Mouse (Mus musculus) heart, embryonic 12.5 days (tissue): ENCODE data around the gene C2cd2. TPM values are rescaled to one million over a fixed set of nuclear protein-coding genes. Genes with fewer than 3 reads are reported as not detected.
A peak's percentile ranks its signal among the peaks of the same experiment; 100 is the strongest.

Source experiments
- ATAC-seq: fragments of 200-750 bp; cut with Nextera tagmentation; 2 replicates; pipeline ENCODE4 v1.8.0; 2017; ENCODE audit warnings: moderate TSS enrichment, moderate library complexity; ENCODE audit not compliant: insufficient number of reproducible peaks, low FRiP score
- H3K27ac ChIP-seq: fragments of 300-500 bp; sonication (generic); 2 replicates; pipeline ENCODE4 v1.5.1; 2016; ENCODE audit warnings: mild to moderate bottlenecking, moderate library complexity; ENCODE audit not compliant: poor library complexity, severe bottlenecking
- H3K27me3 ChIP-seq: fragments of 300-500 bp; sonication (generic); replicated peaks from 2 replicates; pipeline ENCODE4 v1.6.1; 2016; ENCODE audit warnings: mild to moderate bottlenecking, moderate library complexity
- H3K36me3 ChIP-seq: fragments of 300-500 bp; sonication (generic); 2 replicates; pipeline ENCODE4 v1.6.1; 2016; ENCODE audit warnings: mild to moderate bottlenecking, moderate library complexity
- H3K4me1 ChIP-seq: fragments of 300-500 bp; sonication (generic); replicated peaks from 2 replicates; pipeline ENCODE4 v1.6.1; 2016; ENCODE audit warnings: mild to moderate bottlenecking
- H3K4me2 ChIP-seq: fragments of 300-500 bp; sonication (generic); 2 replicates; pipeline ENCODE4 v1.6.1; 2016; ENCODE audit warnings: mild to moderate bottlenecking, moderate library complexity
- H3K4me3 ChIP-seq: fragments of 300-500 bp; sonication (generic); 2 replicates; pipeline ENCODE4 v1.5.1; 2016; ENCODE audit warnings: mild to moderate bottlenecking
- H3K9ac ChIP-seq: fragments of 300-500 bp; sonication (generic); 2 replicates; pipeline ENCODE4 v1.6.1; 2016; ENCODE audit warnings: mild to moderate bottlenecking, moderate library complexity
- H3K9me3 ChIP-seq: fragments of 300-500 bp; sonication (generic); replicated peaks from 2 replicates; pipeline ENCODE4 v1.6.1; 2016; ENCODE audit warnings: mild to moderate bottlenecking, moderate library complexity
- WGBS: fragments of 180-500 bp; shearing (Covaris S2); methylation state at CpG from one replicate; pipeline ENCODE4 v1.1.7; 2016; 5-methylcytosine and 5-hydroxymethylcytosine counted together
- polyA plus RNA-seq: library from polyadenylated mRNA; unstranded; fragments of >200 nt; fragmentation: Nextera tagmentation; extraction: Ambion mirVana; gene quantifications from 2 replicates; pipeline ENCODE4 v1.2.1, GENCODE M21; 2016

The C2cd2 gene
- polyA plus RNA-seq, 1 experiment from 2014 or later, result 19.3 TPM

DNA sequence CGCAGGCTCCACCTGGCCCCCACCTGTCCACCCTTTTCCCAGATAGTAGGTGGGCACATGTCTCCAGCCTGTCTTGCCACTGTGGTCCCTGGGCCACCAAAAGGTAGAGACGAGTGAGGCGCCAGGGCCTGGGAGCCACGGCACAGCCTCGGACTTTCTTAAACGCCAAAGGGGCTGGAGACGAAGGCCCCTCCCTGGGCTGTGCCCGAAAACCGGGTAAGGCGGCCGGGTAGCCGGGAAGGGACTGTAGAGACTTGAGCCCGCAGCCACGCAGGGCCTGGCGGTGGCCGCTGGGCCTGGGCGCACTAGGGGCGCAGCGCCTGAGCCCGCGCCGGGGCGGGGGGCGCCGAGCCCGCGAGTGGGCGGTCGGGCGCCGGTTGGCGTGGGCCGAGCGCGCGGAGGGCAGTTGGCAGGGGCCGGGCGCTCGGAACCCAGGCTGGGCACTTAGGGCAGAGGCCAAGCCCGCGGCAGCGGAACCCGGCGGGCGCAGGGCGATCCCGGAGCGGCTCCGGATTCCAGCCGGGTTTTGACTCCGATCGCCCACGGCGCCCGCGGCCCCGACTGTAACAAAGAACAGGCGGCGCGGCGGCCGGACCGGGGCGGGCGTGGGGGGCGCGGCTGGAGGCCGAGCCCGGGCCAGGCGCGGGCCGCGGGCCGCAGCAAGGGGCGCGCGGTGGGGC lies 111.2 kb downstream of the C2cd2 start:
- Histone ChIP-seq H3K4me2 (peak overlapping the region; percentile 75), H3K27ac (peak overlapping the region; percentile 99), H3K27me3 (no peaks in the 10 kb centered on the region), H3K4me1 (peaks cover 25% of the 10 kb centered on the region), H3K4me3 (peak overlapping the region; percentile 75), H3K9ac (peak overlapping the region; percentile 95), H3K9me3 (no peaks in the 10 kb centered on the region), H3K36me3 (peaks cover 1% of the 10 kb centered on the region)
- peak; percentile 90 for ATAC-seq
- under 1% methylated on average over 73 of the region's 77 CpGs for WGBS

DNA sequence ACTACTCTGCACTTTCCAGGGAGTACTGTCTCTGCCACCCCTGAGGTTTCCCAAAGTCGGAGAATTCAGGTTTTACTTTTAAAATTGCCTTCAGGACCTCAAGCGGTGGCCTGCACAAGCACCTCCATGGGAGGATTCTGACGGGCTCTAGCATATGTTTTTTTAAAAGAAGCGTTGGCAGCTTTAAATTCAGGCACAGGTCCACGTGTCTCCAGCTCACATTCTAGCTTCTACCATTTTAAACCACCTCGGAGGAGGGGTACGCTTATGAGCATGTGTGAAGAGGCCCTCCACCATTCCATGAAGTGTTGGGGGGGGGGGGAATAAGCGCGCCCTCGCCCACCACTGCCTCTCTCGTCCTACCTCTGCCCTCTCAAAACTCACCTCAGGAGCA lies 111.7 kb downstream of the C2cd2 start:
- Histone ChIP-seq H3K4me1 (peaks cover 29% of the 10 kb centered on the region), H3K9ac (peak overlapping the region; percentile 95), H3K36me3 (peaks cover 7% of the 10 kb centered on the region), H3K27ac (peak overlapping the region; percentile 99), H3K4me2 (peak overlapping the region; percentile 75), H3K9me3 (no peaks in the 10 kb centered on the region), H3K4me3 (peak overlapping the region; percentile 75), H3K27me3 (no peaks in the 10 kb centered on the region)
- whole genome bisulfite sequencing, result 2% methylated on average over 11 of the region's 11 CpGs
- no peak; the same call in none of the 2 replicates for ATAC-seq

DNA sequence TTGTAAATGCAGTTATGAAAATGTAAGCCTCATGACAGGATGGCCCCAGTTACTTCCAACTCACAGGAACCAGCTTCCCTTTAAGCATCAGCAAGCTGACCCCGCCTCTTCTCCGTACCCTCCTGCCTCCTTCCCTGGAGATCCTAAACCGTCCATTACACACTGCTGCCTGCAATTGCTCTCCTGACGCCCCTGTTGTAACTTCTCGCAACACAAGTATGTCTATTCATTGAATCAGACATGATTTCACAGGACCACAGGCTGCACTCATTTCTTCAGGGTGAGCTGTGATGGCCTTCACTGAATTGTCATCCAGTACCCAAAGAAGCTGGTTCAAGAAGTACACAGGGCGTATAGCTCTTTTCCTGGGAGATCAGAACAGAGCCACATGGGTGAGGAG lies 113.6 kb downstream of the C2cd2 start:
- H3K4me1 ChIP-seq, result peaks cover 41% of the 10 kb centered on the region
- H3K27me3 ChIP-seq, result no peaks in the 10 kb centered on the region
- no peak overlapping the region for H3K9ac ChIP-seq
- H3K36me3 ChIP-seq, result peaks cover 9% of the 10 kb centered on the region
- no peaks in the 10 kb centered on the region for H3K9me3 ChIP-seq
- H3K4me2 ChIP-seq, result no peak overlapping the region
- no peak overlapping the region for H3K27ac ChIP-seq
- H3K4me3 ChIP-seq, result no peak overlapping the region
- no peak for ATAC-seq
- 75% methylated on average over 6 of the region's 6 CpGs for WGBS

DNA sequence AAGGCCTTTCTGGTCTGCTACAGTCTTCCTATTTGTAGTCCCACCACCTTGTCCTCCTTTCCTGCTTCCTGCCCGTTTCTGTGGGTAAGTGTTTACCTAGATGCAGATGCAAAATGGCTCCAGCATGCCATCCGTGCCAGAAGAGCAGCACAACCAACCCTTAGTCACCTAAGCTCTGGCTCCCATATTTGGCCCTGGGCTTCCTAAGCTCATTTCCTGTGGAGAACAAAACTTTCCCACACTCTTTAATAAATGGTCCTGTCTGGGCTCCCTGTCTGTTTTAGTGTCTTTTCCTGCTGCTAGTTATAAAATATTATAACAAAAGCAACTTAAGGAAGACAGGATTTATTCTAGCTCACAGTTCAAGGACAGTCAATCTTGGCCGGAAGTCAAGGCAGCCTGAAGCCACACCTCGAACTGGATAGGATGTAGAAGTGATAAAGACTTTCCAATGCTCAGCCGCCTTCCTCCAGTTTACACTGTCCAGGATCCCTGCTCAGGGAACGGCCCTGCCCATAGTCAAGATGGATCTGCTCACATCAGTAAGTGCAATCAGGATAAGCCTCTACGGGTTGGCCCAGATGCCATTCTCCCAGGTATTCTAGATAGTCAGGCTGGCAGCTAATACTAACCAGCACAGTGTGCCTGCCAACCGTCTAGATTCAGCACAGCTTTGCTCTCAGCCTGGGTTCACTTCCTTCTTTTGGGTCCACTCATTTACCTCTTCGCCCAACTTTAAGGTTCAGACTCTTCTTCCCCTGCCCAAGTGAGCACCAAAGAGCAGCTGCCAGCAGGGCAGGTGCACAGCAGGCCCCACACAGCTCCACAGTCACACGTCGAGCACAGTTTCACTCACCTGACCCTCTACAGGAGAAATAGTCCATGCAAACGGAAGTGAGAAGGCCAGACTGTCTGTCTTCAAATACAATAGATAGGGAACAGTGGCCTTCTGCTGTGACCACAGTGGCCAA lies 117.1 kb downstream of the C2cd2 start:
- WGBS, result 62% methylated on average over 12 of the region's 12 CpGs
- H3K36me3 ChIP-seq, result peaks cover 14% of the 10 kb centered on the region
- no peaks in the 10 kb centered on the region for H3K9me3 ChIP-seq
- no peak overlapping the region for H3K4me2 ChIP-seq
- H3K27ac ChIP-seq, result peak overlapping the region; percentile 5
- peak; percentile 60; the same call in 1 of the 2 replicates for ATAC-seq
- H3K4me3 ChIP-seq, result no peak overlapping the region
- no peaks in the 10 kb centered on the region for H3K27me3 ChIP-seq
- H3K4me1 ChIP-seq, result peaks cover 36% of the 10 kb centered on the region
- H3K9ac ChIP-seq, result no peak overlapping the region

DNA sequence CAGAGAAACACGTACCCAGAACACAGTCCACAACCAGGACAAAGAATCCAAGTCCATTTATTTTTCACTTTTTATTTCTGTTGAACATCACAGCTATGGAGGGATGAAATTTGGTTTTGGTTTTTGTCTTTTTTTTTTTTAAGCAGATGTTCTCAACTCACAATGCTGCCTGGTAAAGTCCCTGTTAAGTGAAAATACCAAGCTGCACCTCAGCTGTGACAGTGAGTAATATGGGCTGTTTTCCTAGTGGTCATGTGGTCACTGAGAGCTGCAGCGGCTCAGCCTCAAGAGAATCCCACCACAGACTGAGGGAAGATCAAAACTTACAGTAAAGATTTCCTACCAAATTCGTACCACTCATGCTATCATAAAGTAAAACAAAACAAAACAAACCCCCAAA lies 130.2 kb downstream of the C2cd2 start:
- no peak overlapping the region for H3K4me3 ChIP-seq
- H3K9ac ChIP-seq, result no peak overlapping the region
- no peak overlapping the region for H3K27ac ChIP-seq
- H3K4me1 ChIP-seq, result no peaks in the 10 kb centered on the region
- H3K27me3 ChIP-seq, result no peaks in the 10 kb centered on the region
- 85% methylated on average over 3 of the region's 3 CpGs for WGBS
- no peak overlapping the region for H3K4me2 ChIP-seq
- H3K36me3 ChIP-seq, result peaks cover 86% of the 10 kb centered on the region
- no peak for ATAC-seq
- H3K9me3 ChIP-seq, result no peaks in the 10 kb centered on the region

DNA sequence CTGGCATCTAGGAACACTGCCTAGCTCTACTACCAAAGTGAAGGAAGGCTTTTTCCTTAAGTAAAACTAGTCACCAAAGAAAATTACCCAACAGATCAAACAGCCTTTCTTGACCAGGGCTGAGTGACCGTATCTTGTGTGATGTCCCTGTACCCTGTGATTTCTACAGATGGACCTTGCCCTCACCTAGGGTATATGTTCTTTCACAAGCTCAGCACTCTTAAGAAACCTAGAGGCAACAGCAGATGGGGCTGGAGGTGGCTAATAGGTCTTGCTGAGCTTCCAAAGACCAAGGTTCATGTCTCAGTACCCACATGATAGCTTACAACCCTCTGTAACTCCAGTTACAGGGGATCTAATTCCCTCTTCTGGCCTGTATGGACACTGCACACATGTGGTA lies 134.2 kb downstream of the C2cd2 start:
- ATAC-seq, result no peak
- Histone ChIP-seq H3K27me3 (no peaks in the 10 kb centered on the region), H3K4me3 (no peak overlapping the region), H3K9ac (no peak overlapping the region), H3K36me3 (peaks cover 59% of the 10 kb centered on the region), H3K4me1 (no peaks in the 10 kb centered on the region), H3K9me3 (no peaks in the 10 kb centered on the region), H3K27ac (no peak overlapping the region), H3K4me2 (no peak overlapping the region)
- WGBS, result 94% methylated on average over 1 of the region's 1 CpGs

DNA sequence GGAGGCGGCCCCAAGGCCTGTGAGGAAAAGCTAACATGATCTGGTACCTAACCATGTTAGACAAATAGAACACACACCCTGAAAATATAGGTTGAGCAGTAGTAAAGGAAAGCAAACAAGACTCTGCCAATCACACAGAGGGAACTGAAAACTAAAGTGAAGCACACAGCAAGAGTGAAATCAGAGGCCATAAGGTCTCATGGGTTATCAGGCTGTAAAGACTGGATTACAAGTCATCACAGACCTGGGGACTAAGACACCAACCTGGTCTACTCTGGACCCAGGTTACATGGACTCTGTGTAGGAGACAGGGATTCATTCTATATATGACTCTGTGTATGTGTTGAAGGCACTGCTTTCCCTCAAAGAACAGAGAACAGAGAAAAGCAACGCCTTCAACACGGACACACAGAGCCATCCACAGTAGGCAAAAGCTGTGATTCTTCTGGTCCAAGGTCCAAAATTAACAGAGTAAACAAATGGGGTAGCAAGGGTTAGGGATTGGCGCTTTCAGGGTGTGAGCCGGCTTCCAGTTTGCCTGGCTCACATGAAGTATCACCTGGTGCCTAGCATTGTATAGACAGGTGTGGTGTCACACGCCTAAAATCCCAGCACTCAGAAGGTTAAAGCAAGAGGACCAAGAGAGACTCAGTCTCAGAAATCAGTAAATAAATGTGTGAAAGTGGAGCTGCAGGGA lies 138.9 kb downstream of the C2cd2 start:
- Histone ChIP-seq H3K9me3 (no peaks in the 10 kb centered on the region), H3K4me2 (no peak overlapping the region), H3K27me3 (no peaks in the 10 kb centered on the region), H3K27ac (no peak overlapping the region), H3K9ac (no peak overlapping the region), H3K36me3 (peaks cover 62% of the 10 kb centered on the region), H3K4me1 (no peaks in the 10 kb centered on the region), H3K4me3 (no peak overlapping the region)
- no peak for ATAC-seq
- 88% methylated on average over 6 of the region's 6 CpGs for WGBS

DNA sequence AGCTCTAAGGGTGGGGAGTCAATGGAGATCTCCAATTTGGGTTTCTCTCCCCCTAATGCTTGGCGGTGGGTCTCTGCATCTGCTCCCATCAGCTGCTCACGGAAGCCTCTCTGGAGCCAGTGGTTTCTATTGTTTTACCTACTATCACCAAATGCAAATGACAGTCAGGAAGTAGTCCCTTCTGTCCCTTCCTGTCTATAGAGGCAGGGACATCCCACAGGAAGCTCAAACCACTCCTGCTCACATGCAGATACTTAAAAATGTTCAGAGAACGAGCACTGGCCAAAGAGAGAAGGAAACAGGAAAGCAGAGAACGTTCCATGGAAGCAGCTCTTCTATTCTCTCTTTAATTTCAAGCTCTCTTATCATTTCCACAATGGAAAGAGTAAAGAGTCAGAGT lies 142.9 kb downstream of the C2cd2 start:
- Histone ChIP-seq H3K36me3 (peaks cover 76% of the 10 kb centered on the region), H3K4me2 (no peak overlapping the region), H3K4me1 (no peaks in the 10 kb centered on the region), H3K9ac (no peak overlapping the region), H3K4me3 (no peak overlapping the region), H3K27ac (peak overlapping the region; percentile 34; the same call in 1 of the 2 replicates), H3K9me3 (no peaks in the 10 kb centered on the region), H3K27me3 (no peaks in the 10 kb centered on the region)
- WGBS, result 54% methylated on average over 4 of the region's 4 CpGs
- peak; percentile 45; the same call in 1 of the 2 replicates for ATAC-seq

DNA sequence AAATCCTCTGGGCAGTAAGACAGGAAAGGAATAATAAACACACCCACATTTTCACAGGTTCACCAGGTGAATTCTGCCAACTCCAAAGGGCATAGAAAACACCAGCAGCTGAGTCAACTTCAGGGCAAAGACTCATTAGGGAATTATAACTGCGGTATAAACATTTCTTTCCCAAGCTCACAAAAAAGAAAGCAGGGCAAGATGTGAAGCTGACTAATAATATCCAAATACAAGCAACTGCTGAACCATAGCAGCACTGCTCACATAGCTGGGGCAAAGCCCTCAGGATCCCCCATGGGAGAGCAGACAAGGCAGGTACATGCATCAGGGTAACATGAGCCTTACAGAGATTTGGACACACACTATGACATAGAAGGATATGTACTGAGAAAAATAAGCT lies 145.0 kb downstream of the C2cd2 start:
- Histone ChIP-seq H3K27me3 (no peaks in the 10 kb centered on the region), H3K4me1 (no peaks in the 10 kb centered on the region), H3K27ac (no peak overlapping the region), H3K36me3 (peaks cover 90% of the 10 kb centered on the region), H3K4me2 (no peak overlapping the region), H3K4me3 (no peak overlapping the region), H3K9me3 (no peaks in the 10 kb centered on the region), H3K9ac (no peak overlapping the region)
- no peak for ATAC-seq
- WGBS, result 88% methylated on average over 1 of the region's 1 CpGs

DNA sequence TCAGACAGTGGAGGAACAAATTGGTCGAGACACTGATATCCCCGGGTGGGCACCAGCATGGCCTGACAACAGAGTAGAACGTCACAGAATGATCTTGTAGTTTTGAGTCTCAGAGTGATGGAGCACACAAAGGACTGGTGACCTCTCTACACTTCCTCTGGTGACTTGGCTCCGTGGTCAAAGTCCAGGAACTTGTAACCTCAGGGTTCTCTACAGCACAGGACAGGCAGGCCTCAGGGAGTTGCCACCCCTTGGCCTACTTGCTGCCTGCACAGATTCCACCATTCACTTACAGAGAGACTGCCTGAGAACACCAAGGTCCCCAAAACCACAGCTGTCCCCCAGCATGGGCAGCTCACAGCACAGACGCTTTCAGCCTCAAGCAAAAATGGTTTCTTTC lies 147.1 kb downstream of the C2cd2 start:
- ATAC-seq, result no peak
- no peaks in the 10 kb centered on the region for H3K4me1 ChIP-seq
- H3K4me3 ChIP-seq, result no peak overlapping the region
- no peak overlapping the region for H3K9ac ChIP-seq
- peaks cover 95% of the 10 kb centered on the region for H3K36me3 ChIP-seq
- no peaks in the 10 kb centered on the region for H3K9me3 ChIP-seq
- H3K4me2 ChIP-seq, result no peak overlapping the region
- no peak overlapping the region for H3K27ac ChIP-seq
- 74% methylated on average over 5 of the region's 5 CpGs for WGBS
- H3K27me3 ChIP-seq, result no peaks in the 10 kb centered on the region

DNA sequence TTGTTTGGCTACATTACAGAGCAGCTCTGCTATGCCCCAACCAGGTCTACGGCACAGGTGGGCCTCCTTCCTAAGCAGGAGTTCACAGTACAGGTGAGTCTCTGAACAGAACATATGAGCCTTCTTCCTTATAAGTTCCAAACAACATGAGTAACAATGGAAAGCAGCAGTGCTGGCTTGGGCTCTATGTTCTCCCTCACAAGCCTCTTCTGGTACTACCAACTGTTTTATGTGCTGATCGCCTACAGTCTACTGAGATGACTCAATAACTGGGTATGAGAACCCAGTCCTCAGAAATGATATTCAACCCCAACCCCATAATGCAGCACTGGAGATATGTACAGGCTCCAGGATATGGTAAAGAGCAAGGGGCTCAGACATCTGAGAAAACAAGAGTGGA lies 148.3 kb downstream of the C2cd2 start:
- H3K4me3 ChIP-seq, result no peak overlapping the region
- ATAC-seq, result no peak
- peaks cover 95% of the 10 kb centered on the region for H3K36me3 ChIP-seq
- no peak overlapping the region for H3K9ac ChIP-seq
- 92% methylated on average over 2 of the region's 2 CpGs for WGBS
- no peaks in the 10 kb centered on the region for H3K9me3 ChIP-seq
- no peaks in the 10 kb centered on the region for H3K27me3 ChIP-seq
- H3K4me1 ChIP-seq, result no peaks in the 10 kb centered on the region
- H3K4me2 ChIP-seq, result no peak overlapping the region
- no peak overlapping the region for H3K27ac ChIP-seq
